Mouse (Mus musculus): ENCODE measurements around the gene Myo10.

Gene Myo10

GRCm38 (mm10) chr15:25653680-25654079, 31.4 kb downstream of the Myo10 start:
- no peak for DNase-seq

DNA sequence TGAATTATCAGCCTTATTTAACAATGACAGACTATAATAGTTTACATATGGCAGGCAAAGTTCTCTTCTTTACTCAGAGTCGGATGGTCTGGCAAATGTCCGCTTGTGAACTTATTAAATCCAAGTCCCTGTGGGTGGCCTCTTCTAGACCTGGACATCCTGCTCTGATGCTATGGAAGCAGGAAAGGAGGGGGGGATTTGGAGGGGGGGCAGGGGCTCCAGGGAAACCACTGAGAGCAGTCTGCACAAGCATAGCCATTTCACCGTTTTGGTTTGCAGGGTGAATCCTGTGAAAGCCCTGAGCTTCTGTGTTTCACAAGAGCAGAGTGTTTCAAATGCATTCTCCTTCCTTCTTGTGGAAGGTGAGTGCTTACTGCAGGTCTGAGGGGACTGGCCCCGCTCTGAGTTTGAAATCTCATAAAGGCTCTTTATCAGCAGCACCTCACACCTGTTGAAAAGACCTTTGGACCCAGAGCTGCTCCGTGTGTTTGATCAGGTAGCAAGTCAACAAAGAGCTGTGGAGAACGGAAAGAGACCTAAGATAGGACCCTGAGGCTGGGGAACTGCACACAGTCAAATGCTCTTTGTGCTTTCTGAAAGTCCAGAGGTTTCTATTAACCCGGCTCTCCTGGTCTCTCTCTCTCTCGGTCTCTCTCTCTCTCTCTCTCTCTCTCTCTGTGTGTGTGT, 40.7 kb downstream of the Myo10 start:
- DNase-seq = no peak

- DNase-seq = no peak
Measured at GRCm38 (mm10) chr15:25669283-25670247, 47.2 kb downstream of the Myo10 start.

DNA sequence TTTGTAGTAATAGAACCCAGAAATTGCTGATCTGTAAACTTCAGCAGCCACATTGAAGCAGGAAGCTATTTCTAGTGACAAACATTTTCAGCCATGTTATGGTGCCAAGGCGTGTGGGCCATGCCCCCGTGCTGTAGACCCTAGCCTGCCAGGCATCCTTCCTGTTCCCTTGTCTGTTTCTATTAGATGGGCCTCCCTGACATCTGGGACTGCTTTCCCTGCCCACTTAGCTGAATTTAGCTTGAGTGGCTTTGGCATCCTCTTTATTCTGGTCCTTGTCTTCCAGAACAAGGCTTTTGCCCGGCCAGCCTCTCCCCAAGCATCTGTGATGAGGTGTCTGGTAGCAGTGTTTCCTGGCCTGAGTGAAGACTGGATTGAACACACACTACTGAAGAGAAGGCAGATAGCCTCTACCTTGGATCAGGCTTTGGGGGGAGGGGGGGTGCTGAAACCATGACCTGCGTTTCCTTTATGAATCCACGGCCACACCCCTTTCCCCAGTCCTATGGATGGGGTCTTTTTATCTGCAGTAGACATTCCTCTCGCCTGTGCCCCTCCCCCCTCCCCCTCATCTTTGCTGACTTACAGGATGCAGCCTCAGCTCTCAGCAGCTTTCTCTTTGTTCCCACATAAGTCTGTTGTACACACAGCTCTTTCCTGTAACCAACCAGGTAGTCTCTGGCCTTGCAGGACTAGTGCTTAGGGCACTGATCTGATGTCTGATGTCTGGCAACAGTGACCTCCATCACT, 51.1 kb downstream of the Myo10 start:
- DNase-seq = no peak

DNA sequence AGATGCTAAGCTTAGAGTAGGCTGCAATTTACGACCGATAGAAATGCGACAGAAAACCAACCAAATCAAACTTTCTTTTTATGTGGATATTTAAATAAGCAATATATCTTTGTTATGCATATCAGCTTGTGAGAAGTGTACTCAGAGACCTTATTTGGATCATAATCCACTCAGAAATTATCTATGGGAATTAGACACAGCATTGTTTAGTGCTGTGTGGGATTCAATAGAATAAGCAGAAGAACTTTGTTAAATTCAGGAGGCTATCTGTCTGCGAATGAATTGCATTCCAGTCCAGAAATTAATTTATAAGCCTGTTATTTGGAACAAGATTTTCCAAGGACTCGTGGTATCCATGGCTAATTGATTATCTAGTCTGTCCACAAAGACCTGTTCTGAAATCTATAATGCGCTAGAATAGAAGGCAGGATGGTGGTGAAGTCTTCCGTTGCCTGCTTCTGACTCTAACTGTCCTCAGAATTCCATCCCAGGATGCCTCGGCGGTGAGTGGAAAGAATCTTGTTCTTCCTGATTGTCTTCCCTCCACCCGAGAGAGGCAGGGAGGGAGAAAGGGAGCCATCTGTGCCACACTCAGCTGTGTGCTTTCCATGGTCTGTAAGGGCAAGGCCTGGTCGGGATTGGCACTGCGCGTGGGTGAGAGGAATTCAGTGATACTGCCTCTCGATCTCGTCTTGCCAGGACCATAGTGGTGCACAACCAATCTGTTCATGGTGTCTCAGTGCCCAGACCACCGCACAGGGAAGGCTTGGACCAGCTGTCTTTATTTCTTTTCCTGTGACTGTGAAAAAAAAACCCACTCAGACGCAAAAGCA, 52.0 kb downstream of the Myo10 start:
- DNase-seq = no peak

DNA sequence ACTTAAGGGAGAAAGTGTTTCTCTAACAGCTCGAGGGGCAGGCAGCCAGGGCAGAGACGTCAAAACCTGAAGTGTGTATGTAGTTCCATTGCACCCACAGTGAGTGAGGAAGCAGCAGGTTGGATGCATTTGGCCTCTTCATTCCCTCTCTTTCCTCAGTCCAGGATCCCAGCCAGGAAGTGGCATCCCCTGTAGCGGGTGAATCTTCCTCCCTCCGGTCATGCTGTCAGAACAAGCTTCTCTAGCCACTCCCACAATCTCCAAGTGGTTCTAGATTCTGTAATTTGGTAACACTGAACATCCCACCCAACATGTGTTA, 52.6 kb downstream of the Myo10 start:
- DNase-seq = no peak

DNA sequence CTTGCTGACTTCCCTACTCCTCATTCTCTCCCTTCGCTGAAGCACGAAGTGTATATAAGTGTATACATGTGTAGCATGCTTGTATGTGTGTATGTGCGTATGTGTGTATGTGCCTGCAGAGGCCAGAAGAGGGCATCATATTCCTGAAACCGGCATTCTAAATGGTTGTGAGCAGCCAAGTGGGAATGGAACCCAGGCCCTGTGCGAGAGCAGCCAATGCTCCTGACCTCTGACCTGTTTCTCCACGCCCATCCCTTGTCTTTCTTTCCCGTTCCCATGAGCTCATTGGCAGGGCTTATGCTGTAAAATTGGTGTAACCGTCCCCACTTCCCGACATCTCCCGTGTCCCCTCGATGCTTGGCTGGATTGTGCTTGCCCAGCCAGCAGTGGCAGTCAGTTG, 53.0 kb downstream of the Myo10 start:
- no peak for DNase-seq

DNA sequence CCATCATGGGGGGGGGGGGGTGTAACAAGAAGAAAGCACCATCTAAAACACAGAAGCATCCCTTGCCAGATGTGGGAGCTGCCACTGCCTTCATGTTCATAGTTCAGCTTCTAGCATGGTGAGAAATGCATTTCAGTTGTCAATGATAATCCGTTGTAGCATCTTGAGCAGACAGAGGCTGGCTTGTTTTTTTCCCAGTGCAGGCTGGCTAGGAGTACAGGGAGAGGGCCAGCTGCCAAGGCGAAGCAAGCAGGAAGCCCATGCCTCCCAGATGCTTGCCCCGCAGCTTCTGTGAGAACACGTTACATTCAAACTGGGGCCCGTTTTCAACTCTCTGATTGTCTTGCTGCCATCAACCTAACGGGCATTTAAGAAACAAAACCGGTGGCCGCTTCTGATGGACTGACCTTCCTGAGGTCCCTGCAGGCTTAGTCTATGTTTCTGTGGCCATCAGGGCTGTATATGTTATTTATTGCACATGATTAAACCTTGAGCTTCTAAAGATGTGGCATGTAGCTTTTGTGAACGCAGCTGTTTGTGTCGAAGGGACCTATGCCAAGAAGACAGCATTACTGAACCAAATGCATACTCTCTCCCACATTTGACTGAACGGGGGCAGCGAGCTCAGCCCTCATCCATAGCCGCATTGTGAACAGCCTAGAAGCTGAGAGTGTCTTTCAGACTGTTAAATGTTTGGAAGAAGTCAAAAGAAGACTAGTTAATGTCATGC, 53.9 kb downstream of the Myo10 start:
- DNase-seq = no peak

- DNase-seq = no peak
Measured at GRCm38 (mm10) chr15:25679081-25679480, 56.8 kb downstream of the Myo10 start.

GRCm38 (mm10) chr15:25679616-25680015, 57.3 kb downstream of the Myo10 start:
- no peak for DNase-seq

DNA sequence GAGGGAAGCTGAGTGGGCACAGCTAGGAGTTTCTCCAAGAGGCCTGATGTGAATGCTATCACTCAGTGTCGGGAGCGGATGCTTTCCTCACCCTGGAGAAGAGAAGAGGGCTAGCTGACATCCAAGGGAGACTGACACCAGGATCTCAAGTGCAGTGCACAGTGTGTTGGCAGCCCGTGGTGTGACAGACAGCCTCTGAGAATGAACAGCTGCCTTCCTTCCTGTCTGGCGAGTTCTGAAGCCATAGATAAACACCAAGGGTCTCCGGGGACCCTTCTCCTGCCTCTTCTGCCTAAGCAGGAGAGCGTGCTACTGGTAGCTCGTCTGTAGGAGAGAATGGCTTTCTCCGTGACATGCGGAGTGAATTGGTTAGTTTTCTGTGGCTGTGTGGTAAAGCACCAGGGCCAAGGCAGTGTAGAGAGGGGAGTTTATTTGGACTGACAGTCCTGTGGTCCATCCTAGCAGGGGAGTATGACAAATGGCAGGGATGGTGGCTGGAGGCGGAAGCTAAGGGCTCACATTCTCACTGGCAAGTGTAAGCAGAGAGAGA, 58.0 kb downstream of the Myo10 start:
- no peak for DNase-seq

- no peak for DNase-seq
Measured at GRCm38 (mm10) chr15:25682953-25683507, 60.7 kb downstream of the Myo10 start.

- peak; percentile 43 for DNase-seq
Measured at GRCm38 (mm10) chr15:25685186-25685585, 62.9 kb downstream of the Myo10 start.

GRCm38 (mm10) chr15:25688424-25689283, 66.3 kb downstream of the Myo10 start:
- peak; percentile 58 for DNase-seq

DNA sequence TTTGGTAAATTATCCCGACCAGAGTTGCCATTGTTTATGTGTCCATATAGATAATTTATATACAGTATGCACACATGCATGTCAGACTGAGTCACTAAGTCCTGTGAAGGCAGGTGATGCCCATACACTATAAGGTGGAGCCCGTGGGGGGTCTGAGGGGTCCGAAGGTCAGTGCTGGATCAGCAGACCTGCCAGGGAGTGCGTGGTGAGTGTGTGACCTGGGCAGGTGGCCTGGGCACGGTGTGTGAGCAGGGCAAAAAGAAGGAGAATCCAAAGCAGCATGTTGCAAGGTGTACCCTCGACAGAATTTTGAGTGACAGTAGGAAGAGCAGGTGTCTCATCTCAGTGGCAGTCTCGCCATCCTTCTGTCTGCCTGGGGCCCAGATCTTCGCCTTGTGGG, 67.2 kb downstream of the Myo10 start:
- peak; percentile 64 for DNase-seq

DNA sequence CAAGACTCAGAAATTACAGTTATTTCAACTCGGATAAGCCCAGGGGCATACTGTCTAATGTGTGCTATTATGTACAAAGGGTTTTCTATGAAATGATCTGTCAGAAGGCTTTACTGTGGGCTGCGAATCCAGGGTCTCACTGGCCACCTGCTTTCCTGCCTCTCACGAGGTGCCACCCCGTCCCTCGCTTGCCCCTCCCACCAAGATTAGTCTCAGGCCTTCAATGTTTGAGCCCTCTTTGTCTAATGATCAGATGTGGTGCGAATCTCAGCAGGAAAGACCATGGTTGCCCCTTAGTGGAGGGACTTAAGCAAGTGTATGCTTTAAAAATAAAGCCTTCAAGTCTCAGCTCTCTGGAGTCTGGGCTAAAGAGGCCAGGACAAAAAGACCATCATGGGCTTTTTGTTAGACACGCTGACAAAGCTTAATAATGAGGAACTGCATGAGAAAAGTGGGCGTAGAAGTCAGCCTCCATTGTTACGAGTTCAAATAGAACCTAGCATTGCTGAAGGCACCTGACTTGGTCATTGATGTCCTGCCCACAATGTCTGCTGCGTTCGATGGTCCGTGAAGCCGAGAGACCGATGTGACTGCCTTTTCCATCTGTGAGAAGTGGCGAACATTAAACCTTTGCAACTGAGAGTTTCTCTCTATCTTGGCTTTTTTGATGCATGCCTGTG, 67.9 kb downstream of the Myo10 start:
- DNase-seq = peak; percentile 45

DNA sequence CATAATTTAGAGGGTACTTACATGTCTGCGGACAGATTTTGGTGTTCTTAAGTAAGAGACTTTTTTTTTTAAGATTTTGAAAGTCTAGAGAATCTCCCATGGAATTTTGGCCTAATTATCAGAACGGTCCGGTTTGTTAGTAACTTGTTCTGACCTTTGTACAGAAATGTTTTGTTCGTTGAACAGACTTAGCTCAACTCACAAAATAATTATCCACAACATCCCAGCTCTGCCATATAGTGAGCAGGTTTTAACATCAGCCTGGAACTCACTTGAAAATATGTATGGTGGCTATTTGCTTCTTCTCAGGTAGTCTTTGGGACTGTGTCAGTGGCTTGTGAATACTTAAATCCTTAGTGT, 68.4 kb downstream of the Myo10 start:
- DNase-seq = no peak

- peak; percentile 42 for DNase-seq
Measured at GRCm38 (mm10) chr15:25692254-25692950, 70.1 kb downstream of the Myo10 start.

- DNase-seq = peak; percentile 42
Measured at GRCm38 (mm10) chr15:25693708-25694107, 71.4 kb downstream of the Myo10 start.
